Mouse (Mus musculus): ENCODE measurements around the gene Pfdn6. TPM values are rescaled to one million over a fixed set of nuclear protein-coding genes. Genes with fewer than 3 reads are reported as not detected.

Pfdn6 gene
- polyA plus RNA-seq, 1 experiment = 58.7 TPM

DNA sequence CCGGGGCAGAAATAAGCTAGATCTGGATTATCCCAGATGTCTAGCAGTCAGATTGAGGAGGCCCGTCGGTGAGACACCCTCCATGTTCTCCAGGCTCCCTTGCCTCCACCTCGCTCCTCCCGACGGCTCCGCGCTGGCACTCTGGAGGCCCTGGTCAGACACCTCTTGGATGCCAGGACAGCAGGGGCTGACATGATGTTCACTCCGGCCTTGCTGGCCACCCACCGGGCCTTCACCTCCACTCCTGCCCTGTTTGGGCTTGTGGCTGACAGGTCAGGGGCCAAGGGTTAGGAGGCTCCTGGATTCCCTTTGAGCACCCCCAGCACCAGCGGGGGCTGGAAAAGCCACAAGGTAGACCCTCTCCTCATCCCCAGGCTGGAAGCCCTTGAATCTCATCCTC lies 8.2 kb downstream of the Pfdn6 start:
- TF ChIP-seq POLR2A (IDR thresholded peaks at IDR 0.05; ENCODE audit: control insufficient read depth, low read depth, low read length) (no peak), CTCF (IDR thresholded peaks at IDR 0.05; ENCODE audit: control insufficient read depth, insufficient read depth, insufficient replicate concordance, low read depth, low read length) (no peak)
- H3K4me1 ChIP-seq (ENCODE audit: control insufficient read depth, insufficient read depth, low read length) = peaks cover 10% of the 10 kb centered on the region
- no peak overlapping the region for H3K4me3 ChIP-seq (ENCODE audit: control insufficient read depth, low read depth, low read length)
- no peaks in the 10 kb centered on the region for H3K36me3 ChIP-seq (ENCODE audit: control insufficient read depth, insufficient read depth, low read length)
- H3K27ac ChIP-seq (ENCODE audit: control insufficient read depth, insufficient read depth, low read depth, low read length) = no peak overlapping the region
- no peaks in the 10 kb centered on the region for H3K27me3 ChIP-seq (ENCODE audit: control insufficient read depth, insufficient read depth, low read length)

DNA sequence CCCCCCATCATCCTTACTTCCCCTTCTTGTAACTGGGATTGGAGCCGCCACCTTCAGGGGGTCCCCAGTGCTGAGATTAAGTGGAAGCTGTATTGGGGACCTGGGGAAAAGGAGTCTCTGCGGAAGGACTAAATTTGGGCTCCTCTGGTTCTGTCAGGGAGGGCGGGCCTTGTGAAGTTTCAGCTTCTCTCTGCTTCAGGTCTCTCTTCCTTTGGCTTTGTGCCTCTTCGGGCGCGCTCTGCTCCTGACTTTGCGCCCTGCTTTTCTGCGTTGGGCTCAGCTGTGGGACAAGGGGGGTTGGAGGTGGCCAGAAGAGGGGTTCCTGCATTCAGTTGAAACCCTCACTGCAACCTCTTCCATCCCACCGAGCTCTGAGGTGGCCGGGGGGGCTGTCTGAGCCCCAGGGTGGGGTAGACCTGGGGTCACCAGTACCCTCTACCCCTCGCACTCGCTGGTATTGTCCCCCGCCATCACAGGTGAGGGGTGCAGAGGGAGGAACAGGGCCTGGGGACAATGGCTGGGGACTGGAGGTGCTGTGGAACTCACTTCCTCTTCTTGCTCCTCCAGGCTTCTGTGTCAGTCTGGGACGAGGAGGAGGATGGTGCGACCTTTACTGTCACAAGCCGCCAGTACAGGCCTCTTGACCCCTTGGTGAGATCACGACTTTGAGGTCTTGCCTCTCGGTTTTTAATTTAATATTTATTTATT lies 8.8 kb downstream of the Pfdn6 start:
- TF ChIP-seq CTCF (IDR thresholded peaks at IDR 0.05; ENCODE audit: control insufficient read depth, insufficient read depth, insufficient replicate concordance, low read depth, low read length) (no peak), POLR2A (IDR thresholded peaks at IDR 0.05; ENCODE audit: control insufficient read depth, low read depth, low read length) (no peak)
- H3K27ac ChIP-seq (ENCODE audit: control insufficient read depth, insufficient read depth, low read depth, low read length) = no peak overlapping the region
- no peaks in the 10 kb centered on the region for H3K36me3 ChIP-seq (ENCODE audit: control insufficient read depth, insufficient read depth, low read length)

DNA sequence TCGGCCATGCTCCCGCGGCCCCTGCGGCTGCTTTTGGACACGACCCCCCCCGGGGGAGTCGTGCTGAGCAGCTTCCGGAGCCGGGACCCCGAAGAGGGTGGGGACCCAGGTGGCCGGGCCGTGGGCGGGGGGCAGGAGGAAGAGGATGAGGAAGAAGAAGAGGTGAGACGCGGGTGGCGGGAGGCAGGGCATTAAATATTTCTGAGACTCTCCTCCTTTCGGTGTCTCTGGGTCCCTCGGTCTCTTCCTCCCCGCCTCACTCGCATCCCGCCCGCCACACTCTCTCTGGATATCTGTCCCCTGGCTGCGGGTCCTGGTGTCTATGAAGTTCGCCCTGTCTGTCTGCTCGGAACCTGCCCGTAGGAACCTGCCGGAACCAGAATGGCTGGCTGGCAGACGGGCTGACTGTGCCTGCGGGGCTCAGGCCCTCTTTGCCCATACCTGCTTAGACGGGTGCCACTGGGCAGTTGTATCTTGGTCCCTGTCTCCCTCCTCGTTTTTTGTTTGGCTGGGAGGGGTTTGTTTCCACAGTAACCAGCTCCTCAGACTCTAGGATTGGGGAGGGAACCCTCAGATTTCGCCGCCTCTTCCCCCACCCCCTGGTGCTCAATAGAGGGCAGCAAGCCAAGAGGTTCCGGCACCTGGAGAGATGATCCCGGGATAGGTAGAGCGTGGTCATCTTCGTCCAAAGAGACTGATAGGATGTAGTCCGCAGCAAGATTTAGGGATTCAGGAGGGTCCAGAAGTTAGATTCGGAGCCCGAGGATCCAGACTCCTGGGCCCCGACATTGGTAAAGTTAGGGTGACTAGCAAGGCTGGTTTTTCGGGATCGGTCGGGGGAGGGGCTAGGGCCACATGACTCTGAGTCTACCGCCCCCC lies 9.6 kb downstream of the Pfdn6 start:
- H3K4me1 ChIP-seq (ENCODE audit: control insufficient read depth, insufficient read depth, low read length) = peaks cover 10% of the 10 kb centered on the region
- TF ChIP-seq CTCF (IDR thresholded peaks at IDR 0.05; ENCODE audit: control insufficient read depth, insufficient read depth, insufficient replicate concordance, low read depth, low read length) = no peak
- no peak for TF ChIP-seq POLR2A (IDR thresholded peaks at IDR 0.05; ENCODE audit: control insufficient read depth, low read depth, low read length)
- no peaks in the 10 kb centered on the region for H3K36me3 ChIP-seq (ENCODE audit: control insufficient read depth, insufficient read depth, low read length)
- no peak overlapping the region for H3K27ac ChIP-seq (ENCODE audit: control insufficient read depth, insufficient read depth, low read depth, low read length)
- no peaks in the 10 kb centered on the region for H3K27me3 ChIP-seq (ENCODE audit: control insufficient read depth, insufficient read depth, low read length)
- H3K4me3 ChIP-seq (ENCODE audit: control insufficient read depth, low read depth, low read length) = peak overlapping the region; percentile 82

More for the DNA sequence above, 8.8 kb downstream of the Pfdn6 start:
- peak overlapping the region; percentile 82 for H3K4me3 ChIP-seq (ENCODE audit: control insufficient read depth, low read depth, low read length)
- H3K4me1 ChIP-seq (ENCODE audit: control insufficient read depth, insufficient read depth, low read length) = peaks cover 10% of the 10 kb centered on the region
- H3K27me3 ChIP-seq (ENCODE audit: control insufficient read depth, insufficient read depth, low read length) = no peaks in the 10 kb centered on the region

DNA sequence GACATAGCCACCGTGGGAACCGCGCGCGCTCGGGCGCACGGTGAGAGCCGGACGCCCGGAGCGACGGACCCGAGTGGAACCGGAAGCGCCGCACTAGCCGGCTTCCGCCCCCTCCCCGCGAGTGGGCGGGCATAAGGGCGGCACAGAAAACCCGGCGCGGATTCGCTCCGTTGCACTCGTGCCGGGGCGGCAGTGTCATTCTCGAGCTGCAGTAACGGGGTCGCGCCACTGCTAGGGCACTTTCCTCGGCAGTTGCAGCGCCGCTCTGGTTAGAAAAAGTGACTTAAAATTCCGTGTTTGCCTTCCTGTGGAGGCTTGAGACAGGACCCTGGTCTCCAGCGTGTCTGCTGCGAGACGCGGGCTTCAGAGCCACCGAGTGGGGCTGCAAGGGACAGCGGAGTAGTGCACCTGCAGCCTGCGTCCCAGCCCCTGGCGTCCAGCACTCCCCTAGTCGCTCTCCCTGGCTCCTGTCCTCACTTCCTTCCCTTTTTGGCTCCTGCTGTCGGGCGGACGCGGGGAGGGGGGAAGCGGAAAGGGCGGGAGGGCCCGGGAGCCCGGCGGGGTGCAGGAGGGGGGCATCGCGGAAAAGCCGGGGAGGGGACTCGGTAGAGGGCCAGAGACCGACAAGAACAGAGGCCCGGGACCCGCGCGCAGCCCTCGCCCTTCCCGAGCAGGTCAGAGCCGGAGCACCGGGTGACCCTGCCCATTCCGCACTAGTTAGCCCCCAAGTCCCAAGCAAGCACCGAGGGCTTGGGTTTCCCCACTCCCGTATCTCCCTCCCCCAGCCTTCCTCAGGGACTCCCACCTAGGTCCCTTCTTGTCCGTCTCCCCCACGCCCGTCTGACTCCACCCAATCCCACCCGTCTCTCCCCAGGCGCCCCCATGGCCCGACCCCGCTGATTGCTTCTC lies 10.5 kb downstream of the Pfdn6 start, which contains the start of gene Rgl2:
Gene Rgl2 (plus strand): TSS at position 173 of the 909 bp plus-strand sequence.
- no peaks in the 10 kb centered on the region for H3K36me3 ChIP-seq (ENCODE audit: control insufficient read depth, insufficient read depth, low read length)
- H3K27ac ChIP-seq (ENCODE audit: control insufficient read depth, insufficient read depth, low read depth, low read length) = peak within 1 kb of the TSS; percentile 56
- H3K27me3 ChIP-seq (ENCODE audit: control insufficient read depth, insufficient read depth, low read length) = no peaks in the 10 kb centered on the region
- peak; percentile 67; the same call in 1 of the 2 replicates for TF ChIP-seq POLR2A (IDR thresholded peaks at IDR 0.05; ENCODE audit: control insufficient read depth, low read depth, low read length)
- no peak for TF ChIP-seq CTCF (IDR thresholded peaks at IDR 0.05; ENCODE audit: control insufficient read depth, insufficient read depth, insufficient replicate concordance, low read depth, low read length)
- H3K4me1 ChIP-seq (ENCODE audit: control insufficient read depth, insufficient read depth, low read length) = peaks cover 10% of the 10 kb centered on the region
- H3K4me3 ChIP-seq (ENCODE audit: control insufficient read depth, low read depth, low read length) = peak within 1 kb of the TSS; percentile 82

DNA sequence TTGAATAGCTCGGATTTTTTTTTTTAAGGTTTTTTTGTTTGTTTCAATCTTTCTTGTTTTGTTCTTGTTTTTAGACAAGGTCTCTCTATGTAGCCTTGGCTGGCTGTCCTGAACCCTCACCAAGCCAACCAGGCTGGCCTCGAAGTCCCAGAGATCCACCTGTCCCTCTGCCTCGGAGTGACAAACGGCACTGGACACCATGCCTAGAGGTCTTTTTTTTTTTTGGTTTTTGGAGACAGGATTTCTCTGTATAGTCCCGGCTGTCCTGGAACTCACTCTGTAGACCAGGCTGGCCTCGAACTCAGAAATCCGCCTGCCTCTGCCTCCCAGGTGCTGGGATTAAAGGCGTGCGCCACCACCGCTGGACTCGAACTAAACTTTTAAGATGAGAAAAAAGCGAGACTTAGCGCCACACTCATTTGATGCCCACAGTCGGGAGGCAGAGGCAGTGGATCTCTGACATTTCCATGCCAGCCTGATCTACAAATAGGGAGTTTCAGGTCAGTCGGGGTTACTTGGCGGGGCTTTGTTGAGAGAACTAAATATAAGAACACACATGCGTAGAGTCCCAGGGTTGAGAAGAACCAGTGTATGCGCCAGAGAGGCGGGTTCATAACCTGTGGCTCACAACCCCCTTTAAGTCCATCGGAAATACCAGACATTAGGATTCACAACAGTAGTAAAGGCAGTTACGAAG lies 11.7 kb downstream of the Pfdn6 start:
- Histone ChIP-seq H3K36me3 (ENCODE audit: control insufficient read depth, insufficient read depth, low read length) (no peaks in the 10 kb centered on the region), H3K27ac (ENCODE audit: control insufficient read depth, insufficient read depth, low read depth, low read length) (no peak overlapping the region), H3K27me3 (ENCODE audit: control insufficient read depth, insufficient read depth, low read length) (no peaks in the 10 kb centered on the region), H3K4me3 (ENCODE audit: control insufficient read depth, low read depth, low read length) (peak overlapping the region; percentile 78), H3K4me1 (ENCODE audit: control insufficient read depth, insufficient read depth, low read length) (peaks cover 10% of the 10 kb centered on the region)
- no peak for TF ChIP-seq CTCF (IDR thresholded peaks at IDR 0.05; ENCODE audit: control insufficient read depth, insufficient read depth, insufficient replicate concordance, low read depth, low read length)
- no peak for TF ChIP-seq POLR2A (IDR thresholded peaks at IDR 0.05; ENCODE audit: control insufficient read depth, low read depth, low read length)

DNA sequence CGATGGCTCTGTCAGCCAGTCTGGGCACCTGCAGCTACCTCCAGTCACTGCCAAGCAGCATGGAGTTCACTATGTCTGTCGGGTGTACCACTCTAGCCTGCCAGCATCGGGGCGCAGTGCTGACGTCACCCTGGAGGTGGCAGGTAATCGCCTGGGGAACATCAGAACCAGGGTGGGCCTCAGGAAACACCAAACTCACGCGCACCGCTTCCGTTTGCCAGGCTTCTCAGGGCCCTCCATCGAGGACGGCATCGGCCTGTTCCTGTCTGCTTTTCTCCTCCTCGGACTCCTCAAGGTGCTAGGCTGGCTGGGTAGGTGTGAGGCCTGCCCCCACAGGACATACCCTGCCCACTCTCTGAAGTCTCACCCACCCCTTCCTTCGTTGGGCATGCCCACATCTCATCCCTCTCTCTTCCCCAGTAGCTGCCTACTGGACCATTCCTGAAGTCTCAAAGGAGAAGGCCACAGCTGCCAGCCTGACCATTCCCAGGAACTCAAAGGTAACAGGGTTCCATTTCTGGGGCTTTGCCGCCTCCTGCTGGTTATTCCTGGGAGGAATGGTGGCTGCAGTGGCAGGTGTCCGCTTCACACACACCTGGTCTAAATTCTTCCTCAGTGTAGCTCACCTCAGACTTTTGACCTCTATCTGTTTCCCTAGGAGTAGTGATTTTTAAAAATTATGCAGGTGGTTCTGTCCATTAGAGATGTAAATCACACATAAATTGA lies 13.8 kb downstream of the Pfdn6 start:
- Histone ChIP-seq H3K4me1 (ENCODE audit: control insufficient read depth, insufficient read depth, low read length) (peaks cover 8% of the 10 kb centered on the region), H3K4me3 (ENCODE audit: control insufficient read depth, low read depth, low read length) (no peak overlapping the region), H3K27ac (ENCODE audit: control insufficient read depth, insufficient read depth, low read depth, low read length) (no peak overlapping the region), H3K36me3 (ENCODE audit: control insufficient read depth, insufficient read depth, low read length) (no peaks in the 10 kb centered on the region), H3K27me3 (ENCODE audit: control insufficient read depth, insufficient read depth, low read length) (no peaks in the 10 kb centered on the region)
- TF ChIP-seq POLR2A (IDR thresholded peaks at IDR 0.05; ENCODE audit: control insufficient read depth, low read depth, low read length) (no peak), CTCF (IDR thresholded peaks at IDR 0.05; ENCODE audit: control insufficient read depth, insufficient read depth, insufficient replicate concordance, low read depth, low read length) (no peak)

Measured in testis, adult 2 months (tissue).